Mouse (Mus musculus) kidney, adult 9 months (tissue): ENCODE results near the gene Inpp5e.

ENCODE experiments used
- DNase-seq: peaks from one replicate; pipeline ENCODE4 v3.0.0; 2022

Inpp5e gene

GRCm38 (mm10) chr2:26359983-26360382 is 49.0 kb downstream of the Inpp5e start:
- DNase-seq = no peak

GRCm38 (mm10) chr2:26358667-26359320 is 50.2 kb downstream of the Inpp5e start:
- DNase-seq = no peak

- DNase-seq = peak; percentile 86
Measured at GRCm38 (mm10) chr2:26357484-26357883, 51.5 kb downstream of the Inpp5e start.

GRCm38 (mm10) chr2:26356678-26357077 is 52.3 kb downstream of the Inpp5e start:
- no peak for DNase-seq

GRCm38 (mm10) chr2:26356231-26356630 is 52.8 kb downstream of the Inpp5e start:
- DNase-seq = no peak

GRCm38 (mm10) chr2:26354401-26354800 is 54.6 kb downstream of the Inpp5e start:
- no peak for DNase-seq

- no peak for DNase-seq
Measured at GRCm38 (mm10) chr2:26353066-26353980, 55.7 kb downstream of the Inpp5e start.

- no peak for DNase-seq
Measured at GRCm38 (mm10) chr2:26352291-26352910, 56.6 kb downstream of the Inpp5e start.

- peak; percentile 95 for DNase-seq
Measured at GRCm38 (mm10) chr2:26351358-26352290, 57.4 kb downstream of the Inpp5e start, which contains the start of gene Dnlz. TSS of gene Dnlz (minus strand) at chr2:26352110.

GRCm38 (mm10) chr2:26348241-26348640 is 60.8 kb downstream of the Inpp5e start:
- DNase-seq = peak; percentile 49
